ENCODE assay signal across 19 mouse cellular contexts in genomic region chr15:27412761-27413160, GRCm38 (mm10). TPM values are rescaled to one million over a fixed set of nuclear protein-coding genes. Genes with fewer than 3 reads are reported as not detected.
DNase-seq lines count a peak whose midpoint lies in the region; ATAC-seq and TF ChIP-seq lines count a peak whose summit lies in the region.
"Had no signal": no experiment of that assay in that cellular context is flagged by ENCODE, and none has a peak within 500 bp of the region (broad histone marks: within the 10 kb centered on the region; RNA-seq: fewer than 3 reads in every experiment).

No protein-coding gene starts in this region.

- no peaks in the 10 kb centered on the region for H3K9me3 ChIP-seq in kidney, embryonic 16.5 days (ENCODE audit: low read length)
- no peaks in the 10 kb centered on the region for H3K9me3 ChIP-seq in limb, embryonic 14.5 days (ENCODE audit: control insufficient read depth, low read length)
- no peaks in the 10 kb centered on the region for H3K9me3 ChIP-seq in forebrain, embryonic 15.5 days
- H3K9me3 ChIP-seq: hindbrain, embryonic 15.5 days; limb, embryonic 12.5 days; midbrain, embryonic 10.5 days; neural tube, embryonic 12.5 days; stomach, embryonic 15.5 days had no signal

- H3K4me3 ChIP-seq in kidney, embryonic 16.5 days (ENCODE audit: low read length): no peak overlapping the region
- no peak overlapping the region for H3K4me3 ChIP-seq in limb, embryonic 14.5 days (replicated peaks; ENCODE audit: low read length)
- H3K4me3 ChIP-seq in forebrain, embryonic 15.5 days: no peak overlapping the region
- H3K4me3 ChIP-seq: gastrocnemius, adult 2 months; hindbrain, embryonic 15.5 days; limb, embryonic 12.5 days; midbrain, embryonic 10.5 days; neural tube, embryonic 12.5 days; stomach, embryonic 15.5 days had no signal

- WGBS in kidney, embryonic 16.5 days: 55% methylated on average over 1 of the region's 1 CpGs
- WGBS in limb, embryonic 14.5 days: 19% methylated on average over 1 of the region's 1 CpGs
- 71% methylated on average over 1 of the region's 1 CpGs for WGBS in forebrain, embryonic 15.5 days

- no peak for TF ChIP-seq POLR2A in limb, embryonic 14.5 days (IDR thresholded peaks at IDR 0.05; ENCODE audit: borderline replicate concordance, extremely low read depth, insufficient read depth, insufficient read length)

- no peaks in the 10 kb centered on the region for H3K27me3 ChIP-seq in kidney, embryonic 16.5 days (ENCODE audit: insufficient read depth, low read length)
- H3K27me3 ChIP-seq in limb, embryonic 14.5 days (ENCODE audit: control insufficient read depth, insufficient read depth, low read length): no peaks in the 10 kb centered on the region
- no peaks in the 10 kb centered on the region for H3K27me3 ChIP-seq in forebrain, embryonic 15.5 days
- H3K27me3 ChIP-seq: hindbrain, embryonic 15.5 days; limb, embryonic 12.5 days; neural tube, embryonic 12.5 days; stomach, embryonic 15.5 days had no signal

- peaks cover 12% of the 10 kb centered on the region; the same call in 1 of the 2 replicates for H3K4me1 ChIP-seq in kidney, embryonic 16.5 days (ENCODE audit: insufficient read depth, low read length)
- H3K4me1 ChIP-seq in limb, embryonic 14.5 days (ENCODE audit: control insufficient read depth, insufficient read depth, low read length): peaks cover 13% of the 10 kb centered on the region
- no peaks in the 10 kb centered on the region for H3K4me1 ChIP-seq in forebrain, embryonic 15.5 days
- H3K4me1 ChIP-seq: midbrain, embryonic 10.5 days; neural tube, embryonic 12.5 days; stomach, embryonic 15.5 days had no signal

- peak; percentile 14 for DNase-seq in gastrocnemius, adult 18-20 months (ENCODE audit: low spot score)
- DNase-seq in gastrocnemius, postnatal 10 days: no peak
- DNase-seq in kidney, postnatal 10 days: peak; percentile 26
- DNase-seq in NIH3T3 (ENCODE audit: low read depth): peak; percentile 78
- peak; percentile 68 for DNase-seq in limb, embryonic 14.5 days (ENCODE audit: low spot score)
- DNase-seq: gastrocnemius, adult 2 months; heart, adult 18-20 months; kidney, adult 11 months; lung, postnatal 36 days; spleen, adult 18-20 months; thymus, adult 2 months had no signal

- no peak overlapping the region for H3K4me2 ChIP-seq in kidney, embryonic 16.5 days (replicated peaks; ENCODE audit: low read depth, low read length)
- no peak overlapping the region for H3K4me2 ChIP-seq in limb, embryonic 14.5 days (replicated peaks; ENCODE audit: low read depth, low read length, severe bottlenecking)
- no peak overlapping the region for H3K4me2 ChIP-seq in forebrain, embryonic 15.5 days (replicated peaks)
- H3K4me2 ChIP-seq: hindbrain, embryonic 15.5 days; limb, embryonic 12.5 days; neural tube, embryonic 12.5 days; stomach, embryonic 15.5 days had no signal

- no peak overlapping the region for H3K9ac ChIP-seq in kidney, embryonic 16.5 days (replicated peaks; ENCODE audit: low read length)
- H3K9ac ChIP-seq in limb, embryonic 14.5 days (ENCODE audit: low read depth, low read length, severe bottlenecking): no peak overlapping the region
- H3K9ac ChIP-seq in forebrain, embryonic 15.5 days (replicated peaks): no peak overlapping the region
- H3K9ac ChIP-seq: hindbrain, embryonic 15.5 days; limb, embryonic 12.5 days; neural tube, embryonic 12.5 days; stomach, embryonic 15.5 days had no signal

- H3K27ac ChIP-seq in kidney, embryonic 16.5 days (ENCODE audit: low read length): no peak overlapping the region
- no peak overlapping the region for H3K27ac ChIP-seq in limb, embryonic 14.5 days (replicated peaks; ENCODE audit: low read depth, low read length)
- no peak overlapping the region for H3K27ac ChIP-seq in forebrain, embryonic 15.5 days (replicated peaks)
- H3K27ac ChIP-seq: gastrocnemius, adult 2 months; hindbrain, embryonic 15.5 days; limb, embryonic 12.5 days; midbrain, embryonic 10.5 days; neural tube, embryonic 12.5 days; stomach, embryonic 15.5 days had no signal

- ATAC-seq in kidney, embryonic 16.5 days (ENCODE audit: low FRiP score, low TSS enrichment): no peak
- ATAC-seq in limb, embryonic 14.5 days (ENCODE audit: low FRiP score, low read depth): peak; percentile 55; the same call in 1 of the 2 replicates
- ATAC-seq in forebrain, embryonic 15.5 days (replicated peaks): no peak
- ATAC-seq: forebrain, embryonic 16.5 days had no signal

- H3K36me3 ChIP-seq in kidney, embryonic 16.5 days (ENCODE audit: insufficient read depth, low read length): no peaks in the 10 kb centered on the region
- no peaks in the 10 kb centered on the region for H3K36me3 ChIP-seq in limb, embryonic 14.5 days (ENCODE audit: control insufficient read depth, insufficient read depth, low read length)
- H3K36me3 ChIP-seq in forebrain, embryonic 15.5 days: no peaks in the 10 kb centered on the region
- H3K36me3 ChIP-seq: hindbrain, embryonic 15.5 days; limb, embryonic 12.5 days; midbrain, embryonic 10.5 days; neural tube, embryonic 12.5 days; stomach, embryonic 15.5 days had no signal

RNA-seq across cellular contexts. Expression of gene Ank, which starts 53.7 kb away (rescaled TPM):
- 100 to 1,000 TPM; 128 to 153 TPM for total RNA-seq in gastrocnemius, adult 18-20 months (2021)
- 10 to 100 TPM; 35.1 to 35.5 TPM for total RNA-seq in gastrocnemius, postnatal 10 days (2021)
- polyA plus RNA-seq in kidney, embryonic 16.5 days (2015; fragmentation: Nextera tagmentation; extraction: Ambion mirVana): 6.3 and 7.2 TPM in 2 replicates
- polyA plus RNA-seq in limb, embryonic 14.5 days (2012; rRNA removed): 19.4 and 22.4 TPM in 2 replicates
- 11.3 and 12.3 TPM in 2 replicates for polyA plus RNA-seq in limb, embryonic 14.5 days (2014; fragmentation: Nextera tagmentation; extraction: Ambion mirVana)
- polyA plus RNA-seq in forebrain, embryonic 15.5 days (2015; fragmentation: Nextera tagmentation; extraction: Ambion mirVana): 16.7 and 17.1 TPM in 2 replicates
